Mouse (Mus musculus): ENCODE data around the gene Ttll1. TPM values are rescaled to one million over a fixed set of nuclear protein-coding genes. Genes with fewer than 3 reads are reported as not detected.

Gene Ttll1
- polyA plus RNA-seq, 1 experiment from 2014 or later = 7.2 TPM

DNA sequence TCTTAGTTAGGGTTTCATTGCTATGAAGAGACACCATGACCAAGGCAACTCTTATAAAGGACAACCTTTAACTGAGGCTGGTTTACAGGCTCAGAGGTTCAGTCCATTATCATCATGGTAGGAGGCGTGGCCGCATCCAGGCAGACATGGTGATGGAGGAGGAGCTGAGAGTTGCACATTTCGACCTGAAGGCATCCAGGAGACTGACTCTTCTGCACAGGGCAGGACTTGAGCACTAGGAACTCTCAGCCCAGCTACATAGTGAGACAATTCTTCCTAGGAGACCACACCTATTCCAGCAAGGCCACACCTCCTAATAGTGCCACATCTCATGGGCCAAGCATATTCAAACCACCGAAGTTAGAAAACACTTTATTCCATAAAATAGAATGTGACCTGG, 30.9 kb downstream of the Ttll1 start:
- WGBS (ENCODE audit: insufficient replicate concordance) = 60% methylated on average over 4 of the region's 4 CpGs

DNA sequence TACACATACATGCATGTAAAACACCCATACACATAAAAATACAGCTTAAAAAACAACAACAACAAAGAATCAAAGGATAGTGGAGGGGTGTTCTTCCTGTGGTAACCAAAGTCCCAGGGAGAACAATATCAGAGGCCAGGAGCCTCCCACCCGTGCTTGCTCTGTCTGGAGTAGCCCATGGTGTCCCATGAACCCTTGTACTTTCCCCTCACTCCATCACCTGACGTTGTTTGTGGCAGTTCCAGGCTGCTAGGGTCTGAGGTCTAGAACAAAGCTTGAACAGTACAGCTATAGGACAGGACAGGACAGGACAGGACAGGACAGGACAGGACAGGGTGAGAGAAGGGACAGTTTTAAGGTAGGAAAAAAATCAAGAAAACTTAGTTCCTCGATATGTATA, 32.6 kb downstream of the Ttll1 start:
- 0 out of 2 replicates have a peak, but pooled peaks cover 7% of the 10 kb centered on the region for H3K27me3 ChIP-seq
- no peaks in the 10 kb centered on the region for H3K9me3 ChIP-seq (replicated peaks)
- no peak overlapping the region for H3K4me3 ChIP-seq (replicated peaks)
- WGBS (ENCODE audit: insufficient replicate concordance) = 55% methylated on average over 3 of the region's 3 CpGs
- H3K27ac ChIP-seq = no peak overlapping the region
- no peaks in the 10 kb centered on the region for H3K36me3 ChIP-seq
- H3K9ac ChIP-seq = no peak overlapping the region
- no peak for DNase-seq
- no peak for ATAC-seq (ENCODE audit: low read depth)
- peaks cover 43% of the 10 kb centered on the region for H3K4me1 ChIP-seq (replicated peaks)
- H3K4me2 ChIP-seq = no peak overlapping the region

More for the DNA sequence above, 30.9 kb downstream of the Ttll1 start:
- H3K4me2 ChIP-seq = no peak overlapping the region
- no peaks in the 10 kb centered on the region for H3K36me3 ChIP-seq
- H3K4me3 ChIP-seq (replicated peaks) = no peak overlapping the region
- H3K27ac ChIP-seq = no peak overlapping the region
- ATAC-seq (ENCODE audit: low read depth) (no peak), DNase-seq (no peak)
- H3K9me3 ChIP-seq (replicated peaks) = no peaks in the 10 kb centered on the region
- H3K27me3 ChIP-seq = 0 out of 2 replicates have a peak, but pooled peaks cover 7% of the 10 kb centered on the region
- no peak overlapping the region for H3K9ac ChIP-seq
- H3K4me1 ChIP-seq (replicated peaks) = peaks cover 26% of the 10 kb centered on the region

GRCm38 (mm10) chr15:83476593-83477273, 34.0 kb downstream of the Ttll1 start:
- Histone ChIP-seq H3K4me3 (replicated peaks) (no peak overlapping the region), H3K9ac (0 out of 2 replicates have a peak overlapping the region, but pooled peaks have one; percentile 3), H3K4me1 (replicated peaks) (peaks cover 39% of the 10 kb centered on the region), H3K27me3 (0 out of 2 replicates have a peak, but pooled peaks cover 7% of the 10 kb centered on the region), H3K36me3 (no peaks in the 10 kb centered on the region), H3K9me3 (replicated peaks) (no peaks in the 10 kb centered on the region), H3K4me2 (no peak overlapping the region), H3K27ac (no peak overlapping the region)
- 56% methylated on average over 12 of the region's 12 CpGs for WGBS (ENCODE audit: insufficient replicate concordance)
- no peak for ATAC-seq (ENCODE audit: low read depth)
- DNase-seq = no peak

DNA sequence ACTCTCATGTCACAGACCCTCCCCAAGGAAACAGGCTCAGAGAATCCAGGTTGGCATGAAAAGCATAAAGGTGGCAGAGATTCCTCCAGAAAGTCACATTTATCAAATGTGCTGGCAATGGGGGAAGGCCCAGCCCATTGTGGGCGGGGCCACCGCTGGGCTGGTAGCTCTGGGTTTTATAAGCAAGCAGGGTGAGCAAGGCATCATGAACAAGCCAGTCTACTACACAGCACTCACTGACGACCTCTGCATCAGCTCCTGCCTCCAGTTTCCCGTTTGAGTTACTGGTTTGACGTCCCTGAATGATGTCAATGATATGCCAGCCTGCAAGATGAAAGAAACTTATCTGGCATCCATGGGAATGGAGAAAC, 36.2 kb downstream of the Ttll1 start:
- Histone ChIP-seq H3K4me3 (replicated peaks) (peak overlapping the region; percentile 40), H3K9ac (peak overlapping the region; percentile 57), H3K4me1 (replicated peaks) (peaks cover 34% of the 10 kb centered on the region), H3K36me3 (no peaks in the 10 kb centered on the region), H3K27ac (peak overlapping the region; percentile 81), H3K27me3 (0 out of 2 replicates have a peak, but pooled peaks cover 9% of the 10 kb centered on the region), H3K4me2 (peak overlapping the region; percentile 70), H3K9me3 (replicated peaks) (no peaks in the 10 kb centered on the region)
- ATAC-seq (ENCODE audit: low read depth) (peak; percentile 83), DNase-seq (peak; percentile 55)
- WGBS (ENCODE audit: insufficient replicate concordance) = 15% methylated on average over 5 of the region's 5 CpGs

GRCm38 (mm10) chr15:83473832-83474465, 36.7 kb downstream of the Ttll1 start:
- peak; percentile 99 for ATAC-seq (ENCODE audit: low read depth)
- no peaks in the 10 kb centered on the region for H3K36me3 ChIP-seq
- no peaks in the 10 kb centered on the region for H3K9me3 ChIP-seq (replicated peaks)
- H3K4me1 ChIP-seq (replicated peaks) = peaks cover 34% of the 10 kb centered on the region
- peak overlapping the region; percentile 57 for H3K9ac ChIP-seq
- peak overlapping the region; percentile 40 for H3K4me3 ChIP-seq (replicated peaks)
- WGBS (ENCODE audit: insufficient replicate concordance) = 36% methylated on average over 10 of the region's 10 CpGs
- H3K27me3 ChIP-seq = 0 out of 2 replicates have a peak, but pooled peaks cover 12% of the 10 kb centered on the region
- peak; percentile 80 for DNase-seq
- peak overlapping the region; percentile 81 for H3K27ac ChIP-seq
- H3K4me2 ChIP-seq = peak overlapping the region; percentile 70

GRCm38 (mm10) chr15:83473251-83473650, 37.4 kb downstream of the Ttll1 start:
- no peak overlapping the region for H3K4me3 ChIP-seq (replicated peaks)
- H3K4me1 ChIP-seq (replicated peaks) = peaks cover 34% of the 10 kb centered on the region
- peak overlapping the region; percentile 57; the same call in 1 of the 2 replicates for H3K9ac ChIP-seq
- H3K9me3 ChIP-seq (replicated peaks) = no peaks in the 10 kb centered on the region
- 0 out of 2 replicates have a peak, but pooled peaks cover 12% of the 10 kb centered on the region for H3K27me3 ChIP-seq
- ATAC-seq (ENCODE audit: low read depth) (no peak), DNase-seq (no peak)
- H3K36me3 ChIP-seq = no peaks in the 10 kb centered on the region
- H3K27ac ChIP-seq = peak overlapping the region; percentile 81; the same call in 1 of the 2 replicates
- WGBS (ENCODE audit: insufficient replicate concordance) = 83% methylated on average over 1 of the region's 1 CpGs
- H3K4me2 ChIP-seq = no peak overlapping the region

DNA sequence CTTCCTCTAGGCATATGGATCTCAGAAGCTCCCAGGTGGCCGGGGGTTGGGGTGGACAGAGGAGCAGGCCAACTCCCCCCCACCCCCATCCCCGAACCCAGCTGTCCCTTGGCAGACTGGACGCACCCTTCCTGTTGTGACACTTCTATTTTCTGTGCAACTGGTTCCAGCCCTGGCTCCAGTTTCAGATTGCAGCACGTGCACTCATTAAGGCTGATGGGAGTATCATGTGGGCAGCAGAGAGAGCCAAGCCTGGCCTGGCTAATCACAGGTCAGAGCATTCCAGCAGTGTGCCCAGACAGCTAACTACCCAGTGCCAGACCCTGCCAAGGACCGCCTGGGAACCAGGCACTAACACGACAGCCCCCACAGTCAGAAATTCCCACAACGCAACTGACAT, 39.2 kb downstream of the Ttll1 start:
- WGBS (ENCODE audit: insufficient replicate concordance) = 57% methylated on average over 7 of the region's 7 CpGs
- no peak overlapping the region for H3K4me3 ChIP-seq (replicated peaks)
- ATAC-seq (ENCODE audit: low read depth) (no peak), DNase-seq (no peak)
- H3K27ac ChIP-seq = no peak overlapping the region
- no peaks in the 10 kb centered on the region for H3K36me3 ChIP-seq
- peaks cover 30% of the 10 kb centered on the region for H3K4me1 ChIP-seq (replicated peaks)
- 0 out of 2 replicates have a peak, but pooled peaks cover 8% of the 10 kb centered on the region for H3K27me3 ChIP-seq
- no peaks in the 10 kb centered on the region for H3K9me3 ChIP-seq (replicated peaks)
- no peak overlapping the region for H3K9ac ChIP-seq
- no peak overlapping the region for H3K4me2 ChIP-seq

DNA sequence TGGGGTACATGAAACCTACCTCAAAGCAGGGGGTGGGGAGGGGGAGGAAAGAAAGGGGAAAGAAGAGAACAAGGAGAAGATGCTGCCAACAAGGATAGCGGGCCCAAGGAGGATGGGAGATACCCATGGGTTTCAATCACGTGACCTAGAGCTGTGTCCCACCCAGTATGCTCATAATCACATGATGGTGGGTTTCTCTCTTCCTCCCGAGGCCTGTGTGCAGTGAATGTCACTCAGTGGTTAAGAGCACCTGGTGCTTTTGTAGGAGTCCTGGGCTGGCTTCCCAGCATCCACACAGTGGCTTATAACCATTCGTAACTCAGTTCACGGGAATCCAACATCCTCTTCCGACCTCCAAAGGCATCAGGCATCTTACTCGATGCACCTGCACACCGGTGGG, 40.2 kb downstream of the Ttll1 start:
- 0 out of 2 replicates have a peak, but pooled peaks cover 8% of the 10 kb centered on the region for H3K27me3 ChIP-seq
- DNase-seq (no peak), ATAC-seq (ENCODE audit: low read depth) (no peak)
- H3K27ac ChIP-seq = no peak overlapping the region
- 67% methylated on average over 8 of the region's 8 CpGs for WGBS (ENCODE audit: insufficient replicate concordance)
- H3K9me3 ChIP-seq (replicated peaks) = no peaks in the 10 kb centered on the region
- no peaks in the 10 kb centered on the region for H3K36me3 ChIP-seq
- H3K4me1 ChIP-seq (replicated peaks) = peaks cover 36% of the 10 kb centered on the region
- H3K9ac ChIP-seq = no peak overlapping the region
- H3K4me2 ChIP-seq = no peak overlapping the region
- no peak overlapping the region for H3K4me3 ChIP-seq (replicated peaks)

GRCm38 (mm10) chr15:83469279-83469821, 41.3 kb downstream of the Ttll1 start:
- peaks cover 33% of the 10 kb centered on the region for H3K4me1 ChIP-seq (replicated peaks)
- no peaks in the 10 kb centered on the region for H3K36me3 ChIP-seq
- ATAC-seq (ENCODE audit: low read depth) (no peak), DNase-seq (no peak)
- H3K9ac ChIP-seq = no peak overlapping the region
- no peak overlapping the region for H3K27ac ChIP-seq
- no peaks in the 10 kb centered on the region for H3K9me3 ChIP-seq (replicated peaks)
- 0 out of 2 replicates have a peak, but pooled peaks cover 8% of the 10 kb centered on the region for H3K27me3 ChIP-seq
- H3K4me3 ChIP-seq (replicated peaks) = no peak overlapping the region
- 66% methylated on average over 6 of the region's 6 CpGs for WGBS (ENCODE audit: insufficient replicate concordance)
- no peak overlapping the region for H3K4me2 ChIP-seq

- DNase-seq = no peak
- Histone ChIP-seq H3K27me3 (0 out of 2 replicates have a peak, but pooled peaks cover 8% of the 10 kb centered on the region), H3K9me3 (replicated peaks) (no peaks in the 10 kb centered on the region), H3K27ac (no peak overlapping the region), H3K9ac (no peak overlapping the region), H3K4me3 (replicated peaks) (no peak overlapping the region), H3K4me2 (no peak overlapping the region), H3K36me3 (no peaks in the 10 kb centered on the region), H3K4me1 (replicated peaks) (peaks cover 32% of the 10 kb centered on the region)
- no peak for ATAC-seq (ENCODE audit: low read depth)
- 72% methylated on average over 9 of the region's 9 CpGs for WGBS (ENCODE audit: insufficient replicate concordance)
Measured at GRCm38 (mm10) chr15:83467232-83467966, 43.3 kb downstream of the Ttll1 start.

DNA sequence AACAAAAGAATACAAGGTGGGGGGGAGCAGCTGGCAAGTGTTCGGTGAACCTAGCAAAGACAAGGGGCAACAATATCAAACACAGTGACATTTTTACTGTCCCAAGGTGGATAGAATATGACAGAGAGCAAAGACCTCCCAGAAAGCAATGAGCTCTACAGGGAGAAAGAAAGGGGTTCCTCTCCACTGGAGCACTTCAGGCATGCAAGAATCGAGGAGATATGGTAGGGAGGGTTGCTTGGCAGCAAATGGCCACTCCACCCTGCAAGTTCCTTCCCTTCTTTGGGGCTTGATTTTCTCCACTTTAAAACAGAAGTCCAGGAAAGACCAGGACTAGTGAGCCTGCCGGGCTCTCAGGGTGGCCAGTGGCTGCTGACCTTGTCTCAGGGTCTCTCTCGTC, 44.4 kb downstream of the Ttll1 start:
- H3K9me3 ChIP-seq (replicated peaks) = no peaks in the 10 kb centered on the region
- no peaks in the 10 kb centered on the region for H3K36me3 ChIP-seq
- no peak overlapping the region for H3K9ac ChIP-seq
- WGBS (ENCODE audit: insufficient replicate concordance) = 62% methylated on average over 4 of the region's 4 CpGs
- H3K4me1 ChIP-seq (replicated peaks) = peaks cover 37% of the 10 kb centered on the region
- DNase-seq (no peak), ATAC-seq (ENCODE audit: low read depth) (no peak)
- H3K27ac ChIP-seq = no peak overlapping the region
- H3K4me2 ChIP-seq = no peak overlapping the region
- H3K27me3 ChIP-seq = 0 out of 2 replicates have a peak, but pooled peaks cover 8% of the 10 kb centered on the region
- H3K4me3 ChIP-seq (replicated peaks) = no peak overlapping the region

All from liver, embryonic 13.5 days (tissue).